Mouse (Mus musculus) effector memory CD4-positive, alpha-beta T cell, adult 7 months (primary cell): ENCODE measurements around the gene Vmn2r11. TPM values are rescaled to one million over a fixed set of nuclear protein-coding genes. Genes with fewer than 3 reads are reported as not detected.

Experiments
- polyA plus RNA-seq: library from polyadenylated mRNA; unstranded; fragments of 100-300 nt; shearing (Covaris generic); gene quantifications from one replicate; pipeline ENCODE4 v1.2.1, GENCODE M21; 2017

The Vmn2r11 gene
- polyA plus RNA-seq: 0.26 TPM

GRCm38 (mm10) chr5:109059469-109059868, at the start of gene Vmn2r11:
TSS of gene Vmn2r11 (minus strand) at chr5:109059569.

GRCm38 (mm10) chr5:109097850-109098249, 38.5 kb upstream of the Vmn2r11 start, which contains the start of gene Vmn2r12:
TSS of gene Vmn2r12 (minus strand) at chr5:109097950.

GRCm38 (mm10) chr5:109006427-109006826, 52.9 kb downstream of the Vmn2r11 start, which contains the start of gene Vmn2r10:
TSS of gene Vmn2r10 (minus strand) at chr5:109006527.

Other genes with a start within 250 kb of the Vmn2r11 start
- gene Vmn2r9, start 207.0 kb downstream of the Vmn2r11 start, polyA plus RNA-seq: not detected
- gene Vmn2r10, start 53.0 kb downstream of the Vmn2r11 start, polyA plus RNA-seq: 0.06 TPM
- gene Vmn2r12, start 38.4 kb upstream of the Vmn2r11 start, polyA plus RNA-seq: 0.09 TPM
- gene Vmn2r13, start 132.6 kb upstream of the Vmn2r11 start, polyA plus RNA-seq: not detected
- gene Vmn2r14, start 165.1 kb upstream of the Vmn2r11 start, polyA plus RNA-seq: not detected
- not detected for gene Vmn2r15, start 238.1 kb upstream of the Vmn2r11 start, polyA plus RNA-seq